Mouse (Mus musculus) NIH3T3 (cell line): ENCODE measurements around the gene Arfgef2.

ENCODE experiments used
- DNase-seq: peaks from one replicate; pipeline ENCODE4 v3.0.0-alpha.2; 2012; ENCODE audit warnings: low read depth

Gene Arfgef2

DNA sequence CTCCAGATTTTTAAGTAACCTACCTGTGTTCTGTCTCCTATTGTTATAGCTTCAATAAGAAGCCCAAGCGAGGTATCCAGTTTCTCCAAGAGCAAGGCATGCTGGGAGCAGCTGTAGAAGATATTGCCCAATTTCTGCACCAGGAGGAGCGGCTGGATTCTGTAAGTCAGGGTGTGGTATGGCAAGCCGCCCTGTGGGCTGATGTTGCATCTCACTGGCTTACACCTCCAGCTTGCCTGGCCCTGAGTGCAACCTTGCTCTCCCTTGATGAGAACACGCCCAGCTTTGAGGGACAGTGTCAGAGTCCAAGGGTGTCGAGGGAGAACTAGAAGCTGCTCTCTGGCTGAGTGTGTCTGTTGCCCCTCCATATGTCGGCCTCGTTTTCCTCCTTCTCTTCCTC is 53.8 kb downstream of the Arfgef2 start:
- DNase-seq = peak; percentile 70

DNA sequence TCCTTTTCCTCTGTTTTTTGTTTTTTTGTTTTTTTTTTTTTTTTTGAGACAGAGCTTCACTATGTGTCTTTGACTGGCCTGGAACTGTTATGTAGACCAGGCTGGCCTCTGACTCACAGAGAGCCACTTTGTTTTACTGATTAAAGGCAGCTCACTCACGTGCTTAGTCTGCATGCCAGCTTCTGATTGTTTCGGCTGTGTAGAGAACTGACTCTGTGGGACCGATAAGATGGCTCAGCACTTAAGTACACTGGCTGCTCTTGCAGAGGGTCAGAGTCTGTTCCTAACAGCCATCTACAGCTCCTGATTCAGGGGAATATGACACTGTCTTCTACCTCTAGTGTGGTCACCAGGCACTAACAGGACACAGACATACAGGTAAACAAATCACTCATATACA is 57.1 kb downstream of the Arfgef2 start:
- no peak for DNase-seq

DNA sequence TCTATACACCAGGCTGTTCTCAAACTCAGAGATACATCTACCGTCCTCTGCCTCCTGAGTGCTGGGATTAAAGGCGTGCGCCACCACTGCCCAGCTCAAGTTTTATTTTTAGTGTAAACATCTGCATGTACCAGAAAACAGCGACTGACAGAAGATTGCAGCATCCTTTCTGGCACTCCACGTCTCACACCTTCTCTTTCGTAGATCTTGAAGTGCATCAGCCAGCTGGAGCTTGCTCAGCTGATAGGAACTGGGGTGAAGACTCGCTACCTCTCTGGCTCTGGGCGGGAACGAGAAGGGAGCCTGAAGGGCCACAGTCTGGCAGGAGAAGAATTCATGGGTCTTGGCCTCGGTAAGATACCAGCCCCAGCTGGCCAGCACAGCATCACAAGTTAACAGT is 60.1 kb downstream of the Arfgef2 start:
- no peak for DNase-seq

DNA sequence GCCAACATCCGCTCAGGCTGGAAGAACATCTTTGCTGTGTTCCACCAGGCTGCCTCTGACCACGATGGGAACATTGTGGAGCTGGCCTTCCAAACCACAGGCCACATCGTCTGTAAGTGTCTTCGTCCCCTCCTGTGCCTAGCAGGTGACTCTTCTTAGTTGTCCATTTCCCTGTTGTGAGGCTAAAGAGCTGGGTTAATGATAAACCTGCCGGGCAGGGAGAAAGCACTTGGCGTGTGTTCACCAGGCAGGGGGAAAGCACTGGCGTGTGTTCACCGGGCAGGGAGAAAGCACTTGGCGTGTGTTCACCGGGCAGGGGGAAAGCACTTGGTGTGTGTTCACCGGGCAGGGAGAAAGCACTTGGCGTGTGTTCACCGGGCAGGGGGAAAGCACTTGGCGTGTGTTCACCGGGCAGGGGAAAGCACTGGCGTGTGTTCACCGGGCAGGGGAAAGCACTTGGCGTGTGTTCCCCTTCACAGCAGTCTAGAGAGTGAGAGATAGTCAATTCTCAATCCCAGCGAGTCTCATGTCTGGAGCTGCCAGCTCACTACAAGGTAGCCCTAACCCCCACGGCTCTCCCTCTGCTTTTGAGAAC is 65.0 kb downstream of the Arfgef2 start:
- no peak for DNase-seq

DNA sequence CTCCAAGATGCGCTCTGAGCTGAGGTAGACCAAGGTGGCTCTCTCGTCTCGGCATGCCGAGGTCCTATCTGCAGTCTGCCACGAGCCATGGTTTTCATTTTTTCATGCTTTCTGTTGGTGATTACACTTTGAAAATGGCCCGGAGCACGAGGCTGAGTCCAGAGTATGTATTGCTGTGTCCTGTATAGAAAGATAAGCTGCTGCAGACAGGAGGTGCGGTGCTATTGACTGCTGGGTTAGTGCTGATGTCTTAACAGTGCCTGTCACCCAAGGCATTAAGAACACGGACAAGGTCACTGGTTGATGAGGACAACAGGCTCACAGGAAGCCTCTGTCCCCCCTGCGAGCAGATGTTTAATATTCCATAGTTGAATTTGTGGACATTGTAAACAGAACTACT is 65.5 kb downstream of the Arfgef2 start:
- DNase-seq = no peak

DNA sequence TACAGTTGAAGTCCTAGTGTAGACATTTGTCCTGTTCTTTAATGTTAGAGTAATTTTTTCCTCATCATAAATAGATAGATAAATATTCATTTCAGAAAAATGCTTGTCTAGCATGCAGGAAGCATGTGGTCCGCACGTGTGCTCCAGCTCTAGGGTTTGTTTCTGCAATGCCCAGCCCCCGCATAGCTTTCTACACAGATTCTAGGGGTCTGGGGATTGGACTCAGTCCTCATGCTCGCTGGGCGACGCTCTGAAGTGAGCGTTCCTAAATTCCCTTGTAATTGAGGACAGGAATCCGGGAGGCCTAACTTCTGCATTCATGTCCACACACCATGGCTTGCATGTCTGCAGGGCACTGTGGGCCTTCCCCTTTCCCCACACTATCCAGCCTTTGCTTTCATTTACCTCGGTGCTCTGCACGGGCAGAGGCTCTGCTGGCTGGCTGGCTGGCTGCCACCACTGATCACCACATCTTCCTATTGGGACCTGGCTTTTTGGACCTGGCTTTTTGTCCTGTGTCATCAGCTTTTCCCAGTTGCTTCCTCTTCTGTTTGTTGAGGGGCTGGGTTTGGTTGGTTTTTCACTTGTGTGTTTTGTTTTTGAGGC is 69.4 kb downstream of the Arfgef2 start:
- DNase-seq = no peak

DNA sequence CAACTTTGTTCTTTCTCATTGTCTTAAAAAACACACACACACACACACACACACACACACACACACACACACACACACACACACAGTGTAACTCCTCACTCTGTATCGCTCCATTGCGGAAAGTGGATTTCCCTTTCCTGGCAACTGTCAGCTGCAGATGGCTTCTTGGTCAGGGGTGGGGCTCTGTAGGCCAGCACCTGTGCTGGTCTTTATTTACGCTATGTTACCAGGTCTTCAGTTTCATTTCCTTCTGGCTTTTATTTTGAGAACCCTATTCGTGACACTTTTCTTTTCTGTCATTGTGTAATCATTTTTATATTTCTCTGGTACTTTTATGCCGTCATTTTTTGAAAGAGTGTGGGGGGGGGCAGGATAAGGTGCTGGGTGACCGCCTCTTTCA is 70.2 kb downstream of the Arfgef2 start:
- no peak for DNase-seq

DNA sequence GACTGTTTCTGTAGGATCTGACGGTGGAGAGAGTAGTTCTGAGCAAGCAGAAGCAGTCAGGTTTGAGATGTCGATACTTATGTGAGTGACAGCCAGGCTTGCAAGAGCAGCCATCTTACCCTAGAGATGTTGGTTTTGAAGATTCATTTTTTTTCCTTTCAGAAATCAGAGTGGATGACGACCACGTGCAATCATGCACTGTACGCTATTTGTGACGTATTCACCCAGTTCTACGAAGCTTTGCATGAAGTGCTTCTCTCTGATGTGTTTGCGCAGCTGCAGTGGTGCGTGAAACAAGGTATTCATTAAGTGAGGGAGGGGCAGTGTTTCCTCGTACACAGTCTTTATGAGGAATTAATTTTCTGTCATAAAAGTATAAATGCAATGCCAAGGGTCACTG is 70.9 kb downstream of the Arfgef2 start:
- DNase-seq = no peak

DNA sequence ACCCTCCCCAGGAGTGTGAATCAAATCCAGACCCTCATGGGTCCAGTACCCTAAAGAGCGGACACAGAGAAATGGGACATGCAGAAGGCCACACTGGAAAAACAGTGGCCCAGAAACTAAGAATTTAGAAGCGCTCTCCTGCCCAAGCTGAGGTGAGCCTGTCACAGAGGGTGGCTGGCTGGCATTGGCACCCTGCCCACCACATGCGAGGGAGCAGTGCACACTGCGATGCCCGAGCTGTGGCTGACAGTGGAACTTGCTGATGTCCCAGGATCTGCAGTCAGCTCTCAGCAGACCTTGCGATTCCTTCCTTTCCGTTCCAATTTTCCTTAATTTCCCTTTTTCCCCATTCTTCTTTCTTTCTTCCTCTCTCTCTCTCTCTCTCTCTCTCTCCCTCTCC is 79.7 kb downstream of the Arfgef2 start:
- DNase-seq = no peak

DNA sequence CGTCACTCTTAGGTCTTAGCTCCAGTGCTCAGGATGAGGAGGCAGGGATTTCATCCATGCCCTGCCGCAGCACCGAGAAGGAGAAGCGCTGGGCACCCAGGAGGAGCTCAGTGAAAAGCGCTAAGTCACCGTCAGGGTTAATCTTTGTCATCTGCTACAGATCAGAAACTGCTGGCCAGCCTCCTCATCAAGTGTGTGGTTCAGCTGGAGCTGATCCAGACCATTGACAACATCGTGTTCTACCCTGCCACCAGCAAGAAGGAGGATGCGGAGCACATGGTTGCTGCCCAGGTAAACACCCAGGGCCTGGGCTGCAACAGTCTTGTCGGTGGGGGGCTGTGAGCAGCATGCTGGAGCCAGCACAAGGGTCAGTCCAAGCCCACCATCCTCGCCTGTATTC is 80.2 kb downstream of the Arfgef2 start:
- DNase-seq = no peak

DNA sequence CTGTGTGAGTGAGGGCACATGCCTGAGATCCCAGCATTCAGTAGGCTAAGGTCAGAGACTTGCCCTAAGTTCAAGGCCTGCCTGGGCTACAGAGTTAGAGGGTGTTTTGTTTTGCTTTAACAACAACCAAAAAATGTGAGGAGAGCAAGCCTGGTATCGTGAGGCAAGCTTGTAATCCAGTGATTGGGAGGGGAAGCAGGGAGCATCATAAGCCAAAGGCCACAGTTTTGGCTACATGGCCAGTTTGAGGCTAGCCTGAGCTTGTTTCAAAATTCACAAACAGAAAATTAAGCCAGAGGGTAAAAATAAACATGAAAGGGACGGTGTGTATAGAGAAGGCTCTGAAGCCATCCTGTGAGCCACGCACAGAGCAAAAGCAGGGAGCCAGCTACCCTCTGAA is 80.8 kb downstream of the Arfgef2 start:
- DNase-seq = no peak

DNA sequence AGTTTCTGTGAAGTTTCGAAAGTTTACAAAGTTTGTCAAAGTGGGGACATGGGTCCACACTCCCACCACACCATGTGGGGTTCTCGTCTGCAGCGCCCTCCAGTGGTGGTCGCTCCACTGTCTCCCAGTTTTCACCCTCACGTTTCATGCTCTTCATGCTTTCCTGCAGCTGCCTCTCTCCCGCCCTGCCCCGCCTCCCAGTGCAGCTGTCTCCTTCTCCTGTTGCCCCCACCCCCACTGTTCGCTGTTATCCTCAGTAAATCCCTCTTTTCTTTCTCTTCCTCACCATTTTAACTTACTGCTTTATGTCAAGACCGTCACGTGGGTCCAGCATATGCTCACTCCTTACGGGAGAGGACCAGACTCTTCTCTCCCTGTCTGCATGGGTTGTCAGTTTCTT is 82.4 kb downstream of the Arfgef2 start:
- DNase-seq = peak; percentile 40

DNA sequence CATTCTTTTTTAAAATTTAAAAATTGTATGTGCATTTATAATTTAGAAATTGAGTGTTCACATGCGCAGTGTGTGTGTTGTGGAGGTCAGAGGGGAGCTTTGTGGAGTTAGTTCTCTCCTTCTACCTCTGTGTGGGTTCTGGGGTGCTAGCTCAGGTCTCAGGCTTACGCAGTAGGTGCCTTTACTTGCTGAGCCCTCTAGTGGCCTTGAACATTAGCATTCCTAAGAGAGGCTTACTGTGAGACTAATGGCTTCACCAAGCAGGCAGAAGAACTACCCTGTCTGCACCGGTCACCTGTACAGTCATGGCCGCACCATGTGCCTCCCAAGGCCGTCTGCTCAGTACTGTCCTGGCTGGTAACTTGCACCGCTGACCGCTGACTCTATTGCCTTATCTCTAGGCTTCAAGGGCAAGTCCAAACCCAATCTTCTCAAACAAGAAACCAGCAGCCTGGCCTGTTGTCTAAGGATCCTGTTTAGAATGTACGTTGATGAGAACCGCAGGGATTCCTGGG is 86.0 kb downstream of the Arfgef2 start:
- no peak for DNase-seq

DNA sequence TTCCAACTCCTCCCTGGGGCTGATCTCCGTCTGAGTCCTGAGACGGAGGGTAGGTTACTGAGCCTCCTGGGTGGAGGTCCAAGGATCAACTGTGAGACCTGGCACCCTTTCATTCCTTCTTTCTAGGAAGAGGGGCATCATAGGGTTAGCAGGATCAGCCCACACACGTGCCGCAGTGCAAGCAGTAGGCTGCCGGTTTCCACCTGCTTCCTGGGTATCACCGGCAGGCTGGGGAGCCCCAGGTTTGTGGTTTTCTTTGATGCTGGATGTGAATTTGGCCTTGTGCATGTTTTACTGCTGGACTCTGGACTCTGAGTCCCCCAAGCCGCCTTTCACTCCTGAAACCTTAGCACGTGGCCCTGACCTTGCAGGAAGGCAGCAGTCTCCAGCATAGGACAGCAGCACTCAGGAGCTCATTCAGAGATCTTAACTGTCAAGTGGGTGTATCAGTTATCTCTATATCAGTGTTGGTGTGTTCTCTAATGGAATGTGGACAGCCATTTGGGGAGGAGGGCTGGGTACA is 86.8 kb downstream of the Arfgef2 start:
- DNase-seq = no peak

DNA sequence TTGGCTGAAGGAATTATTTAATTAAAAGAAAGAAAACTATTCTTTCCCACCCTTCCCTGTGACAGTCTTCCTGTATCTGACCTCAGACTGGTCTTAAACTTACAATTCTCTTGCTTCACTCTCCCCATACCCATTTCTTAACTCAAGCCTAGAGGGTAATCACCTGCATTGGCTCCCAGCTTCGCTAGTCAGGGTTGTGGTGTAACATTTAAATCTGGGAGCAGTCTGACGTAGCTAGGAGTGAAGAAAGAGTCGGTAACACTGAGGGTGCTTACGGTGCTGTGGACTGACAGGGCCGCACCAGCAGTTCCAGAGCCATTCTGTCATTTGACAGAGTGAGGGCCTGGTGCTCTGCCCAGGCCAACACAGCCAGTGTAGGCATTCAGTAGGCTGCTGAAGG is 87.6 kb downstream of the Arfgef2 start:
- DNase-seq = no peak

DNA sequence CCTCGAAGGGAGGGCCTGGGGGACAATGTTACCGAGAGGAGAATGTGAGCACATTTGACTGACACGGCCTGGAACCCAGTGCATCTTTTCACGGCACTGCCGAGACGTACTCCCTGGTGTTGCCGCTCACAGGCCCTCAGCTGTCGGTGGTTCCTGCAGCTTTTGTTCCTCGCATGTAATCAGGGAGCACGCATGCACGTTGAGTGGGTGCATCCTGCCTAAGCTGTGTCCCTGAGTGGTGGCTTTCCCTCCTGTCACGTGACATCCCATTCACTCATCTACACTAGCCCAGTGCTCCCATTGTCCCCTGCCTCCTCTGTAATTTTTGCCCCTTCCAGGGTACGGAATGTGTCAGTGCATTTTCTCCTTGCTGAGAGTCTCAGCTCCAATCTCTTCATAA is 91.0 kb downstream of the Arfgef2 start:
- DNase-seq = no peak

DNA sequence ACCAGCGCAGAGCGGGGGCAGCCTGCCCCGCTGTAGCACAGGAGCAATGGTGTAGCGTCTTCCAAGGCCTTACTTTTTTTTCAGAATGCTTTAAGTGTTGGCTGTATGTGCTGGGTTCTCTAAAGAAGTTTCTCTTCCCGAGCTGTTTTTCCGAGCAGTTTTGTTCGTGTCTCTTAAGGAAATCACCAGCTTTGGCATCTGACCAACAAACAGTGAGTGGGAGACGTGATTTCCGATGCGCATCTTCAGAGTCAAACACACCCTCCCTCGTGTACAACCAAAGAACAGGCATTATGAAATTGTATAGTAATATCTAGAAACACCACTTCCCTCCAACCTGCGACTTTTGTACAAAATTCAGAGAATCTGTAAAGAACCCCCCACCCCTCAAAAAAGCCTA is 91.6 kb downstream of the Arfgef2 start:
- no peak for DNase-seq

DNA sequence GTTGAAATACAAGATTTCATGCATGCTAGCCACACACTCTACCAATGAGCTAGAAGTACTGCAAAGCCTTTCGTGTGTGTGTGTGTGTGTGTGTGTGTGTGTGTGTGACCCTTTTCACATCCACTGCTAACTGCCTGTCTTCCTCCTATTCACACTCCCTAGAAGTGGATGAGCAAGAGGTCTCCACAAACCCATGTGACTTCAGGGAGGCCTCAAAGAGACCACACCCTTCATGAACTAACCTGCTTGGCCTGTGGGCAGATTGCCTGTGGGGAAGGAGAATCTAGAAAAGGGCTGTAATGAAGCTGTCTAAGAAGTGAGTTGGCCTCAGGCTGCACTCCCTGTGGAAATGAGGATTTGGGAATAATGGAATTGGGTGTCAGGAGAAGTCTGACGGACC is 93.8 kb downstream of the Arfgef2 start:
- DNase-seq = peak; percentile 24

DNA sequence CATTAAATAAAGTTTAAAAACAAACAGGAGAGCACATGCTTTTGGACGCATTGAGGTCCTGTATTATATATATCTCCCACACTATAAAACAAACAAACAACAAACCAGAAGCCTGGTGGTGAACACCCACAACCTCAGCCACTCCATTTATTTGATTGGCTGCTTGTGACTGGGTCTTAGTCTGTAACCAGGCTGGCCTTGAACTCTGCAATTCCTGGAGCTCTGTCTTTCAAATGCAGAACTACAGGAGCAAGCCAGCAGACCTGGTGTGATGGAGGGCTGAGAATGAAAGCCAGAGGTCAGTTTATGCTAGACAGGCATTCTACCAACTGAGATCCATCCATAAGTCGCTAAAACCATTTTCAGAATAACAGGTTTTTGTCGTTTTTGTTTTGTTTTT is 94.4 kb downstream of the Arfgef2 start:
- DNase-seq = no peak

DNA sequence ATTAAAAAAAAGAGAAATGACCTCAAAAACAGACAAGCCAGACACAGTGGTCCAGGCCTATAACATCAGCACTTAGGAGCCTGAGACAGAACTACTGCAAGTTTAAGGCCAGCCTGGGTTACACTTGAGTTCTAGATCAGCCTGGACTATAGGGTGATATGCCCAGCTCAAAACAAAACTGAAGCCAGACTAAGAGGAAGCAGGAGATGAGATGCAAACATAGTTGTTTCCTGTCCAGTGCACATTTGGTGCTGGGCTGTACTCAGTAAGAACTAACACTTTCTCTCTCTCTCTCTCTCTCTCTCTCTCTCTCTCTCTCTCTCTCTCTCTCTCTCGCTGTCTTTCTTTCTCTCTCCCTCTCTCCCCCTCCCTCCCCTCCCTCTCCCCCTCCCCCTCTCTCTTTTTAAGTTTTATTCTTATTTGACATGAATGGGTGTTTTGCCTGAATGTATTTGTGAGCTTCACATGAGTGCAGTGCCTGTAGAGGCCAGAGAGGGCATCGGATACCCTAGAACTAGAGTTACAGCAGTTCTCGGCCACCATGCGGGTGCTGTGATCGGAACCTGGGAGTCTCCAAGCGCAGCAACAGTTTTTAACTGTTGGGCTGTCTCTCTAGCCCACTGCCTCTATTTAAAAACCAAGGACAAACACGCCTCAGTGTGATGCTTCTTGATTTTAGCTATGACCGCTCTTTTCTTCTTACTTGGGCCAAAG is 95.6 kb downstream of the Arfgef2 start:
- no peak for DNase-seq

DNA sequence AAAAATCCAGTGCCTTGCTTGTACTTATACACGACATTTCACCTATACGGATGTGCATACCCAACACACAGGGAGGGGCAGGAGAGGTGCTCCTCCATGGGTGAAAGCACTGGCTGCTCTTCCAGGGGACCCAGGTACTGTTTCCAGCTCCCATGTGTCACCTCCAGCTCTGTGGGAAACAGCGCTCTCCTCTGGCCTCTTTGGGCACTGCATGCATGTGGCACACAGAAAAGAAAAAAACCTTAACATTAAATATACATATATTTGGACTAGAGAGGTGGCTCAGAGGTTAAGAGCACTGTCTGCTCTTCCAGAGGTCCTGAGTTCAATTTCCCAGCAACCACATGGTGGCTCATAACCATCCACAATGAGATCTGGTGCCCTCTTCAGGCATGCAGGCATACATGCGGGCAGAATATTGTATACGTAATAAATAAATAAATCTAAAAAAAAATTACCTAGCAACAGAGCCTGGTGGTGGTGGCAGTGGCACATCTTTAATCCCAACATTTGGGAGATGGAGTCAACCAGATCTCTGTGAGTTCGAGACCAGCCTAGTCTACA is 98.4 kb downstream of the Arfgef2 start:
- DNase-seq = no peak

DNA sequence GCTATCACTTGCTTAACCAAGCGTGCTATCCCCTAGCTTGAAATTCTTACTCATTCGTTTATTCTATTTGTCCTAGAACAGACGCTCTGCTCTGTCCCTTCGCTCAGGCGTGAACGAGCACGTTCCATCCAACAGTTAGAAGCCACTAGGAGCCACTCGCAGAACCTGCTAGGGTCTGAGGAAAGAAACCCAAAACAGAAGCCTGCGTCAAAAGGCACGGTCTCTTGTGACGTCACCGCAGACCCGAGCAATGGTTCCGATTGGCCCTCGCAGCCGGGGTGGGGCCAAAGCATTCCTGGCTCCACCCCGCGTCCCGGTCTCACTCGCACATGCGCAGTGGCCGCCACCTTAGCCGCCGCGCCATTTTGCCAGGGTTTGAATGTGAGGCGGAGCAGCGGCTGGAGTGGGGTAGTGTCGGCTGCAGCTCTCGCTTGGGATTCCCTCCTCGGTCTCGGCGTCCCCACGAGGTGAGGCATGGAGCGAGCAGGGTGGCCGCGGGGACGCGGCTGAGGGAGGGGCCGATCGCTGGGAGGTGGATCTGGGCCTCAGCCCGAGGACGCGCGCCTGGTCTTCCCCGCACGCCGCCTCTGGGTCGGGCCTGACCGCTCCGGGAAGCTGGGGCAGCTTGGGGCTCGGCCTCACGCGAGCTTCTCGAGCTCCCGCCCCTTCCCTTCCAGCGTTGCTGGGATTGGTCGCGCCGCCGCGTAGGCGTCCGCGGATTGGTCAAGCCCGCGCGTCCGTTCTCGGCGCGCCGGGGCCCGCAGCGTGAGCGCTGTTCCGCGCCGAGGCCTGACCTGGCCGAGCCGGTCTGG is 100.5 kb downstream of the Arfgef2 start, which contains the start of gene Cse1l:
Cse1l (plus strand) TSS at position 330 of the 812 bp plus-strand sequence.
- peak; percentile 98 for DNase-seq
